Mouse (Mus musculus) monocyte, adult 2 months (primary cell): ENCODE measurements around the gene Ctsh.
"Not testable (repeated sequence)": the region's sequence is repeated elsewhere in the genome, so short reads cannot be mapped to it uniquely, and the experiment has no call there.

Experiments
- DNase-seq, 2 experiments: peaks; one replicate each; pipeline ENCODE4 v3.0.0; 2022; ENCODE audit warnings: low spot score in 2 of 2, low read depth in 1 of 2

The Ctsh gene

DNA sequence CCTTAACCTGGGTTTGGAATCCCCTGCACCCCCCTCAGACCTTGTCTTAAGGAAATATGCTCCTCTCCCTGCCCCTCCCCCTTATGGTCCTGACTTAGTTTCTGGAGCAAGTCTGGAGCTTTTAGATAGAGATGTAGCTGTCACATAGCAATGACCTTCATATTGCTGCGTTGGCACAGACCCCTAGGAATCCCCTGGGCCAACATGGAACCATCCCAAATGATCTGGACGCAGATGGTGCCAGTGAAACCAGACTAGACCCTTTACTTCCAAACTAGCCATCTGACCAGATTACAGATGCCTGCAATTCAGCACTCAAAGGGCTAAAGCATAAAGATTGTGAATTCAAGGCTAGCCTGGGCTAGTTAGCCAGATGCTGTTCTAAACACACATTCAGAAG, 2.8 kb downstream of the Ctsh start:
- DNase-seq, result no peak

DNA sequence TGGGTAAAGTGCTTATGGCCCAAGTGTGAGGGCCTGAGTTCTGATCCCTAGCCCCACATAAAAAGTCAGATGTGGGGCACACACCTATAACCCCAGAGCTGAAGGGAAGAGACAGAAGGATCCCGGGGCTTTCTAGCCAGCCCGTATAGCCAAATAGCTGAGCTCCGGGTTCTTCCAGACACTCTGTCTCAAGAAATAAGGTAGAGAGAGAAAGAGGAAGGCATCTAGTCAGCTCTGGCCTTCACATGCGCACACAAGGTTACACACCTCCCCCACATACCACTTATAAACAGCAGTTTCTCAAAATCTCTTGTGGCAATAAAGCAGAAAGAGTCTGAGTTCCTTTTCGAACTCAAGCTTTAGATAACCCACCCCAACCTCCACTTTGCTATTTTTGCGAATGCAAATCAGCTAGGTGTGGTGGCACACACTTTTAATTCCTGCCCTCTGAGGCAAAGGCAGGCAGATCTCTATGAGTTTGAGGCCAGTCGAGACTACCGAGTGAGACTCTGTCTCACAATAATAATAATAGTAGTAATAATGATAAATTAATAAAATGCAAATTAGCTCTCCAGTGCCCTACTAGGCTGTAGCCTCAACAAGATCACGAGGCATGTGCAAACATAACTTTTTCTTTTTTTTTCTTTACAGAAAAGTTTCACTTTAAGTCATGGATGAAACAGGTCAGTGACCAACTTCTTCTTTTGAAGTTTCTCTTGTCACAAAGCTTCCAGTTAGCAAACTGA, 6.0 kb downstream of the Ctsh start:
- peak in 1 of 2 experiments; percentile 26 for DNase-seq

DNA sequence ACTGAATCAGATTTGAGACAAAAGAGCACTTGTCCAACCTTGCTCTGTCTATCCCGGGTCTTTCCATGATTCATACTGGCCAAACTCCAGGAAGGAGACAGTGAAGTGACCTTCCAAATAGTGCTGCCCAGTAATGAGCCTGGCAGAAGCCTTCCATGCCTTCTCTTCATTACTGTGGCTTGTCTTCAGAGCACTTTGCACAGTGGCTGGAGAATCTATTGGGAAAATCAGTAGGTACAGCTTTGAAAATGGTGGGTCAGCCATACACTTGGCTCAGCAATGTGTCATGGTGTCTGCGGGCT, 6.6 kb downstream of the Ctsh start:
- DNase-seq, result no peak

DNA sequence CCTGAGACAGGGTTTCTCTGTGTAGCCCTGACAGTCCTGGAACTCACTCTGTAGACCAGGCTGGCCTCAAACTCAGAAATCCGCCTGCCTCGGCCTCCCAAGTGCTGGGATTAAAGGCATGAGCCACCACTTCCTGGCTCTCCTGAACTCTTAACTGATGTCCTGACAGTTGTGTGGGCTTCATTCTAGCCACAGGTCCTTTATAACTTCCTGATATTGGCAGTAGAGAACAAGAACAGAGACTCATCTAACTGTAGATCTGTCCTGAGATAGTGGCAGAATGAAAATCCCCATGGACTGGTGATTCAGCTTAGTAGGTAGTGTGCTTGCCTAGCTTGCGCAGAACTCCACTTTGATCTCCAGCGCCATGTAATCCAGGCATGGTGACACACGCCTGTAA, 7.0 kb downstream of the Ctsh start:
- DNase-seq, result not testable (repeated sequence)

DNA sequence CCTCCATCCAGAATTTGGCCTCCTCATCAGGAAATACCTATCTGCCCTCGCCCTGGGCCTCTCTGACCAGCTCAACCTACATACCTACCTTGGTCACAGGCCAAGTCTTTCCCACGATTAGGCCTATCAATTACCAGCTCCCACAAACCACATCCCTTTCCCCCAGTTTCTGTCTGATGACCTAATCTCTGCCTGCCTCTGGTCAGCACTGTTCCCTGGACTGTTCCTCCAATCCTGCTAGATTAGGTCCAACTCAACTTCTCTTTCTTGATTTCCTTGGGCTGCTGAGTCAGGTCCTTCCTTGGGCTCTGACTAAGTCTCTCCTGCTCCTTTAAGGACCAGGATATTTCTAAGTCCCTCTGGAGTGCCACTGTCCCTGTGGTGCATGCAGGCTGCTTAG, 13.4 kb downstream of the Ctsh start:
- DNase-seq, result no peak

DNA sequence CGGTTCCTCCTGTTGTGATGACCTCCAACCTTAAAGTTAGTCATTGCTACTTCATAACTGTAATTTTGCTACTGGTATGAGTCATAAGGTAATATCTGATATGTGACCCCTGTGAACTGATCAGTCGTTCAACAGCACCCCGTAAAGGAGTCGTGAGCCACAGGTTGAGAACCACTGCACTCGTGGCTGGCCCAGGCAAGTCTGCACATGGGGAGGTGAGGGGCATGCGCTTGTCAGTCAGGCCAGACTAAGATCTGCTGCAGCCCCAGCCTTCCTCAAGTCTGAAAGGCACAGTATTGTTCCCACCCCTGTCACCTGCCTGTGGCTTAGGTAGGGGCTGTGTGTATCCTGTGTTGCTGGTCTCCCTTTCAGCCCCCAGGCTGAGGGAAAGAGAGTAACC, 14.8 kb downstream of the Ctsh start:
- no peak for DNase-seq

DNA sequence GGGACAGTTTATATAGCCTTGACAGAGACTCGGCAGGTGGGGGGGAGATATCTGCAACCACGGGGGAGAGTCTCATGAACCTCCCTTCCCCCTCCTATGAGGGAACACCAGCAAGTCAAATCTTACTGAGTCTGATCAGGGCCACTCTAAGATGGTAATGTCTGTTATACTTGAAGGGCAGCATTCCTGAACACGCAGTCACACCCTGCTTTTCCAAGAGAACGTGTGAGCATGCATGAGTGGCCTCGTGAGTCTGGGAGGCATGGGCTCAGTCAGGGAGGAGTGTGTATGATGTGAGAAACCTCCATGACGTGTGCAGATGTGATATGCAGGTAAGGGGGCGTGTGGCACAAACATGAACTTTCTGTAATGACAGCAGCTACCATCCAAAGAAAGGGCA, 15.5 kb downstream of the Ctsh start:
- no peak for DNase-seq

DNA sequence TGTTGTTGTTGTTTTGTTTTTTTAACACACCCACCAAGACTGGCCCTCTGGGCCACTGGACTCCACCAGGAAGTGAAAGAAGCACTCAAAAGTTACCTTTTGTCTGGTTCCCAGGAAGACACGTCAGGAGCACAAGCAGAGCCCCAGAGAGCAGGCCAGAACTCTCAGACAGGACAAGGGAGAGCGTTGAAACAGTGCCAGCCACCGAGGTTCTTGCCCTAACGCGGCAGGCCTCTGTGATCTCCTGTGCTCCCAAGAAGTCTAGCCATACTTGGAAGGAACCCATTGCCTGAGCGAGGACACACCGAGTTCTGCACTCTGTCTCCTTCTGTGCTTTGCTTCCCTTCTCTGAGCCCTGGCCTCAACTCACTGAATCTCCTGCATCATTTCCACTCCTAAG, 16.2 kb downstream of the Ctsh start:
- DNase-seq, result no peak

DNA sequence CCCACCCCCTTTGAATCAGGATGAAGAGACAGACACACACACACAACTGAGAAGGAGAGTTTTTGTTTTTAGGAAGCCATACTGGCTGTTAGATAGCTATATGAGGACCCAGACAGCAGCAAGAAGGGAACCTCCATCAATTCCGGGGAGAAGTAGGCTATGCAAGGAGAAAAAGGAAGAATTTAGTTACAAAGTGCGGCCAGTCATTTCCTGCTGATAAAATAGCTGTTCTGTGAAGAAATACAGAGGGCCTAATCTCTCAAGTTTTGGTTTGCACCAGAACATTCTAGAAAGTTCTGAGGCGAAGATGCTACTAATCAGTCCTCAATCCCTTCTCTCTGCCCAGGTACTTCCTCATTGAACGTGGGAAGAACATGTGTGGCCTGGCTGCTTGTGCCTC, 21.4 kb downstream of the Ctsh start:
- DNase-seq, result no peak

DNA sequence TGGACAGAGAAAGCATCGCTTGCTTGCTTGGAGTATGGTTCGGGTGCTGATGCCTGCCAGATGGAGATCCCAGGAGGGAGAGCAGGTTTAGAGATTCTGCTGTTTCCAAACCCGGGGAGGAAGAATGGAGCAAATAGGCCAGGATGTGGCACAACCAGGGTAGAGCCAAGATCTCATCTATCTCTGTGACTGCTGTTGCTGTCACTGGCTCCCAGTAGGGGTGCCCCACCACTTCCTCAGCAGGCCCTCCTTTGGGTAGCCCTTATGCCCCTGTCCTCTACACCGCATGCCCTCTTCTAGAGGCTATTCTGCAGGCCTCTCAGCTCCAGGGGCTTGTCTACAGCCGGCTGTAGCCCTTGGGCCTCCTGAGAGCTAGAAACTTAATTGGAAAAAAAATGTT, 22.2 kb downstream of the Ctsh start:
- DNase-seq, result no peak

DNA sequence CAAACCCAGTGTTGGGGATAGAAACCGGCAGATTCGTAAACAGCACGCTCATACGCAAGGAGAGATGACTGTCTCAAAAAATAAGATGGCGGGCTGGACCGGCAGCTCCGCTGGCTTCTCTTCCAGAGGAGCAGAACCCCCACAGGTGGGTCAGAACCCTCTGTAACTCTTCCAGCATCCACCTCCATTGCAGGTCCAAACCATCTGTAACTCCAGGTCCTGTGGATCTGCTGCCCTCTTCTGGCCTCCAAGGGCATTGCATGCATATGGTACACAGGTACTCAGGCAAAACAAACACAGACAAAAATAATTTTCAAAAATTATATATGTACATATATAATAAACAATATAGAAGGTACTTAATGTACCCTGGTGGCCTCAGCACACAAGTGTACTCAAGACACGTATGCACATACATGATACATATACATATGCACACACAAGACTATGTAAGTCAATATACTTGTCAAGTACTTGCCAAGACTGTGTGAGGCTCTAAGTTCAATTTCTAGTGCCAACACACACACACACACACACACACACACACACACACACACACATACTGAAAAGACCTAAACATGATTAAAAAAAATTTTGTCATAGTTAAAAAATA, 23.0 kb downstream of the Ctsh start:
- peak; percentile 28 to 59 for DNase-seq

DNA sequence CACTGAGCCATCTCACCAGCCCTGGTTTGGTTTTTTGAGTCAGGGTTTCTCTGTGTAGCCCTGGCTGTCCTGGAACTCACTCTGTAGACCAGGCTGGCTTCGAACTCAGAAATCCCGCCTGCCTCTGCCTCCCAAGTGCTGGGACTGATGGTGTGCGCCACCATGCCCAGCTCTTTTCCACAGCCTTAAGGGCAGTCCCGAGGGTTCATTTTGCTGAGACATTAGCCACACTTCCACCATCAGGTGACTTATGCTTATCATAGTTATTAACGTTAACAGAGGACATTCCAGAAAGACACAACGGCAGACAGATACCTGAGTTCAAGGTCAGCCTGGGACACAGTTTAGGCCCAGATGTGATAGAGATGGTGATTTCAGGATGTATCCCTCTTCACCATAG, 28.0 kb downstream of the Ctsh start:
- DNase-seq, result not testable (repeated sequence)

DNA sequence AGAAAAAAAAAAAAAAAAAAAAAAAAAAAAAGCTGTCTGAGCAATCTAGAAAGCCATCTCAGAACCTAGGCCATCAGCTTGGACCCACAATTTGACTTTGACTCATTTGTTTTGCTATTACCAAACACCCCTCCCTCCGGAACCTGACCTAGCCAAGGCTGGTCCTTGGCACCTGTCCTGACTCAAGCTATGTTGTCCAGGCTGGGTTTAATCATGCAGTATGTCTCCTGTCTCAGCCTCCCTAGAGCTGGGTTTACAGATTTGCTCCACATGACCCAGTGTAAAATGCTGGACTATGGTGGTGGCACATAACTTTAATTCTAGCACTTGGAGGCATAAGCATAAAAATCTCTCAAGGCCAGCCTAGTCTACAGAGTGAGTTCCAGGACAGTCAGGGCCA, 29.0 kb downstream of the Ctsh start:
- DNase-seq, result no peak

DNA sequence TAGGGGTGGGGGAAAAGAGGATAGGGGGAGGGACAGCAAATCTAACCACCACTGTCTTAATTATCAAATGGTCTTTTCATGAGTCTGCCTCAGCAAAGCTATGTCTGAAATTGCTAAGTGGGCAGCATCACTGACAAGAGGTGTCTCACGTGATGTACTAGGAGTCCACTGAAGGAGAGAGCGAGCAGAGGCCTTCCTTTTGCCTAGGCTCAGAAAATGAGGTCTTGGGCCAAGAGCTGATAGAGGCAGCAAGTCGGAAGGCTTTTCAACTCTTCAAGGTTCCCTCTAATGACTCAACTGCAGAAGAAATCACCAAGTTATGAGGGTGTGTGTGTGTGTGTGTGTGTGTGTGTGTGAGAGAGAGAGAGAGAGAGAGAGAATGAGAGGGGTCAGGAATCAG, 30.2 kb downstream of the Ctsh start:
- no peak for DNase-seq

DNA sequence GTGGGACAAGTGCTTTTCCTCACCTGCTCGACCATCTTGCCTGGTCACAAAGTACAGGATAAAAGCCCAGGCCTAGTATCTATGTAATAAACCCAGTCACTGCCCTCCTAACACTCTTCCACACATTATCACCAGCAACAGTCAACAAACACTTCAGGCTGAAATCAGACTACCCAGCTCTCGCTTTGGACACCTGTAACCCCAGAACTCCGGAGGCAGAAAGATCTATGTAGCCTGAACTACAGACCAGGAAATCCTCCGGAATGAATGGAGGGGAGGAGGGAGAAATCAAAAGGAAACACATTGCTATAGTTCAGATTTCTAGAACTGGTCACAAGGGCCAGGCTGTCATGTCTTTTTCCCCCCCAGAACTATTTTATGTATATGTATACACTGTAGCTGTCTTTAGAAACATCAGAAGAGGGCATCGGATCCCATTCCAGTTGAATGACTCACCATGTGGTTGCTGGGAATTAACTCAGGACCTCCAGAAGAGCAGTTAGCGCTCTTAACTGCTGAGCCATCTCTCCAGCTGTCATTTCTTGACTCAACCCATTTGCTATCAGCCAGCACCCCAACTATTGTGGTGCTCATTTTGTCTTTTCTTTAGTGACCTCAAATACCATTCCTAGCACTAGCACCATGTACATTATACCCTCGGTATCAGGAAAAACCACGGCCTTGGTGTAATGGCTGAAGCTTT, 31.0 kb downstream of the Ctsh start:
- DNase-seq, result no peak

DNA sequence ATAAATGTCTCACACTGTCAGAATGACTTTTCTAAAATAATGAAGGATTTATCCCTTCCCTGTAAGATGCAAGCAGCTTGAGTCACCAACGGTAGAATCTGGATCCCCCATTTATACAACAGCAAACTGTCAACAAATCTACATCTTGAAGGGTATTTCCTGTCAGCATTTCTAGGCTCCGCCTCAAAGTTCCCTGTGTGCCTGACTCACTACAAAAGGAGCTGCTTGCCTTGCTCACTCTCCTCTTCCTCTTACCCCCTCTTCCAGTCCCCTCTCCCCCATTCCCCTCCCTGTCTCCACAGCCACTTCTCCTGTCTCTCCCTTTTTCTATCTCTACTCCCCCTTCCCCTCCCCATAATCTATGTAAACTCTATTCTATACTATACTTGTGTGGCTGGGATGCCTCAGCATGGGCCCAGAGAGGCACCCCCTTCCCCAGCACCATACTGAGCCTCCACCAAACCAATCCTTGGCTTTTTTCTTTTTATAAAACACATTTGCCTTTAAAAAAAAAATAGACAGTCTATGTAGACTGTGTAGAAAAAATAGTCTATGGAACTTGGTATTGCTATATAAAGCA, 34.0 kb downstream of the Ctsh start:
- no peak for DNase-seq

DNA sequence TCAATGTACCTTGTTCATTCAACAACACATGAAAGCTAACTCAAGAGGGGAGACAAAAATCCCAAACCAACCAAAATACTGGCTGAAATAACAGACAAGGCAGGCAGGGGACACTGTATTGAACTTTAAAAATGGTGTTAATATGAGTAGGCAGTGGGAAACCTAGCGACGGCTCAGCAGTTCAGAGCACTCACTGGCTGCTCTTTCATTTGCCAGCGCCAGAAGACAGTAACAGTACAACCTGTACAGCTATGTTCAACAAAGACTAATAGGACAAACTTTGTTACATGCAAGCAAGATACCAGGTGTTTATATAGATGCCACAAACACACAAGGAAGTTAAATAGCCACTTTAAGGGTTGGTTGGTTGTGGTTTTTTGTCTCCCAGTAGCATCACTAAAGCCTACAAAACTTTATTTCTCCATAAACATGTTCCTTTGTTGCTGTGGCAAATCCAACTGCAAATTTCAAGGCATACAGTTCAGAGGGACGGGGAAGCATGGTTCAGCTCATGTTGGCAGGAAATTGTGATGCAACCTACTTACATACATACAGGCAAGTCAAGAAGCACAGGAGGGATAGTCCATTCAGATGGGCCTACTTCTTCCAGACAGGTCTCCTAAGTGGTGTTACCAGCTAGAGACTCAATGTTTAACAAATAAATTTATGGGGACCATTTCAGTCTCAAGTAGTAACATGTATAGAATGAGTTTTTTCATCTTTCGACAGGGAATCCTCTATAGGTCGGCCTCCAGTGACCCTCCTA, 35.6 kb downstream of the Ctsh start:
- no peak for DNase-seq

DNA sequence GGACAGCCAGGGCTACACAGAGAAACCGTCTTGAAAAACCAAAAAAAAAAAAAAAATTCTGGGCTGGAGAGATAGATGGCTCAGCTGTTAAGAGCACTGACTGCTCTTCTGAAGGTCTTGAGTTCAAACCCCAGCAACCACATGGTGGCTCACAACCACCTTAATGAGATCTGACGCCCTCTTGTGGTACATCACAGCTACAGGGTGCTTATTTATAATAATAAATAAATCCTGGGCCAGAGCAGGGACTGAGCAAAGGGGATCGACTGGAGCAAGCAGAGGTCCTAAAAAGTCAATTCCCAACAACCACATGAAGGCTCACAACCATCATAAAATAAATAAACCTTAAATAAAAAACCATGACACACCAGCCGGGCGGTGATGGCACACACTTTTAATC, 45.0 kb downstream of the Ctsh start:
- DNase-seq, result no peak

DNA sequence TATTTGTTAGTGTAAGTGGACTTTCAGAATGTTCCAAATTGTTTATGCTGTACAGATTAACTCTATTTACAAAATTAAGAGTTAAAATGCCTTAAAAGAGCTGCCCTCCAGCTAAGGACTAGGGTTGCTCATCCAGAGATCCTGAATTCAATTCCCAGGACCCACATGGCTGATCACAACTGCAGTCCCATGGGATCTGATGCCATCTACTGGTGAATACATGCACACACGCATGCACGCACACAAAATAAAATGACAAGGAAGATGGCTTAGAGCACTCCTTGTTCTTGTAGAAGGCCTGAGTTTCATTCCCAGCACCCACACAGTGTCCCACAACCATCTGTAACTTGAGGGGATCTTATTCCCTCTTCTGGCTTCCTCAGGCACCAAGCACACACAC, 46.8 kb downstream of the Ctsh start:
- DNase-seq, result no peak

DNA sequence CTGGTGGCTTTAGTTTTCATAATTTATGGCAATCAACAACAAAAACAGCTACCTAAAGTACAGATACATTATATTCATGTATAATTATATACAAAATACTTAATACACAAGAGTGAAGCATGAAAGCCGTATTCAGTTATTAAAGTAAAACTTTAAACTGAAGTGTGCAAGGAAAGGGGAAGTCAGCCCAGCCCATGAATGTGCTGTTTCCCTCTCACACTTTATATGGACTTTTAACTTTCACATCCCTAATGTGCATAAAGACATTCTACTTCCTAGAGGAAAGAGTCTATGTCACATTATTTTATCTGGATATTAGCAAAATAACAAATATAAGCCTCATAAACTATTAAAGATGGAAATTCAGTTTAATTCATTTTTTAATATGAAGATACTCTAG, 51.5 kb downstream of the Ctsh start:
- DNase-seq, result no peak

DNA sequence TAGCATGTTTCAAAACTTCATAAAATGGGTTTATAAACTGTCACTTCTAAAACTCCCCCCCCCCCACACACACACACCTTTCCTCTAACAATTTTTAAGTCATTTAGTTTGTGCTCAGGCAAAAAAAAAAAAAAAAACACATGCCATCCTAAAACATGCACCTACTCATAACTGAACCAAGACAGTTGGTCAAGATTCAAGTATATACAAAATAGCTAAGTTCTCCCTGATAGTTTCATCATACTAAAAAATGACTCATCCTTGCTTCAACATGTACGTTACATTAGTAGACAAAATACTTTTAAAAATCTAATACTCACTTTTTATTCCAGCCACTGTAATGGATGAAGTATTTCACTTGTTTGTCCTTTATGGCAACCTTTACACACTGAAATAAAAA, 53.0 kb downstream of the Ctsh start:
- no peak for DNase-seq

DNA sequence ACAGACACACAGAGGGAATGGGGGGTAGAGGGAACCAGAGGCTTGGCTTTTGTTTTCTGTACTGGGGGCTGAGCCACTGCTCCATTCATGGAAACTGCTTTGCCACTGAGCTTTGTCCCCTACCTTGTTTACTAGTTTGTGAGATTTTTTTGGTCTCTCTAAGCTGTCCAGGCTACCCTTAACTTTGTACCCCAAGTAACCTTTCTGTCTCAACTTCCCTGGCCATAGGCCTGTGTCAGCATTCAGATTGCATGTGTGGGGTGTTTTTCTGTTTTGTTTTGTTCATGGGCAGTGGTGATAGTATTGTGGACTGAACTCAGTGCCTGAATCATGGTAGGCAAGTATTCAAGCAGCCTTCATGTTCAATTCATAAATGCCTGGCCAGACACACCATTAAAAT, 54.3 kb downstream of the Ctsh start:
- DNase-seq, result no peak
